Mouse (Mus musculus) ES-E14 (cell line): Measurements from ENCODE around the gene Soat2.

Source experiments
- CHD2 ChIP-seq: IDR thresholded peaks from 2 replicates; pipeline ENCODE4 v1.6.1; 2014; ENCODE audit warnings: mild to moderate bottlenecking, low read depth, low read length, inconsistent platforms
- HCFC1 ChIP-seq: IDR thresholded peaks from 2 replicates; pipeline ENCODE4 v1.6.1; 2012; ENCODE audit warnings: low read length, inconsistent platforms, borderline replicate concordance; ENCODE audit not compliant: insufficient read depth
- MAFK ChIP-seq: IDR thresholded peaks from 2 replicates; pipeline ENCODE4 v1.6.1; 2014; ENCODE audit warnings: mild to moderate bottlenecking, low read depth, low read length, inconsistent platforms; ENCODE audit not compliant: insufficient read depth
- ZC3H11A ChIP-seq: IDR thresholded peaks from 2 replicates; pipeline ENCODE4 v1.6.1; 2012; ENCODE audit warnings: low read depth, mild to moderate bottlenecking, inconsistent platforms, low read length, borderline replicate concordance

DNA sequence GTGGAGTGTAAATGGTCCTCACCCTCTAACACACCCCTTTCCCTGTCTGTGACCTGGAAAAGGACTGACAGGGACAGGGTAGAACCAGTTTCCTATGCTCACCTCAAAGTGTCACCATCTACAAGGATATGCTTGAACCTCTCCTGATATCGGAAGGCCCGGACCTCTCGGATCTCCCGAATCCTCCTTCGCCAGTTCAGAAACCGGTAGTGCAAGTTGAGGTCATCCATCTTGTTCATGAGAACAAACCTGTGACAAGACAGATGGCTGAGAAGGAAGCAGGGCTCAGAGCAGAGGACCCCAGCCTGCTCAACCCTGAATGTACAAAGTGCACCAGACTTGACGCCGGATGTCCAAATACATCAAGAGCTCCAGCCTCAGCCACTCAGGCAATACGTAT, 17.0 kb upstream of the Soat2 start:
- TF ChIP-seq ZC3H11A (no peak), CHD2 (no peak), HCFC1 (no peak), MAFK (no peak)
